Mouse (Mus musculus) intestine, embryonic 14.5 days (tissue): ENCODE data around the gene Lgi2. TPM values are rescaled to one million over a fixed set of nuclear protein-coding genes. Genes with fewer than 3 reads are reported as not detected.
A peak's percentile ranks its signal among the peaks of the same experiment; 100 is the strongest.

Experiments
- ATAC-seq: fragments of 200-750 bp; cut with Nextera tagmentation; replicated peaks from 2 replicates; pipeline ENCODE4 v1.8.0; 2017; ENCODE audit warnings: low read depth, moderate number of reproducible peaks, moderate TSS enrichment, moderate library complexity; ENCODE audit not compliant: low FRiP score, low TSS enrichment
- DNase-seq: peaks from one replicate; pipeline ENCODE4 v3.0.0-alpha.2; 2018; ENCODE audit warnings: low spot score
- H3K27ac ChIP-seq: fragments of 300-500 bp; sonication (generic); 2 replicates; pipeline ENCODE4 v1.5.1; 2014; ENCODE audit warnings: low read depth, mild to moderate bottlenecking, control low read depth
- H3K27me3 ChIP-seq: fragments of 300-500 bp; sonication (generic); replicated peaks from 2 replicates; pipeline ENCODE4 v1.6.1; 2014; ENCODE audit warnings: low read length, control low read depth; ENCODE audit not compliant: control insufficient read depth, insufficient read depth
- H3K36me3 ChIP-seq: fragments of 300-500 bp; sonication (generic); 2 replicates; pipeline ENCODE4 v1.6.1; 2014; ENCODE audit warnings: low read length, control low read depth; ENCODE audit not compliant: control insufficient read depth, insufficient read depth
- H3K4me1 ChIP-seq: fragments of 300-500 bp; sonication (generic); replicated peaks from 2 replicates; pipeline ENCODE4 v1.6.1; 2014; ENCODE audit warnings: low read length, control low read depth, mixed read lengths; ENCODE audit not compliant: control insufficient read depth, insufficient read depth
- H3K4me2 ChIP-seq: fragments of 300-500 bp; sonication (generic); 2 replicates; pipeline ENCODE4 v1.6.1; 2014; ENCODE audit warnings: low read length
- H3K4me3 ChIP-seq: fragments of 300-500 bp; sonication (generic); 2 replicates; pipeline ENCODE4 v1.5.1; 2014; ENCODE audit warnings: low read depth, low read length, control low read depth, mixed read lengths
- H3K9ac ChIP-seq: fragments of 300-500 bp; sonication (generic); 2 replicates; pipeline ENCODE4 v1.6.1; 2014; ENCODE audit warnings: mild to moderate bottlenecking, low read length
- H3K9me3 ChIP-seq: fragments of 300-500 bp; sonication (generic); 2 replicates; pipeline ENCODE4 v1.6.1; 2016; ENCODE audit warnings: low read length, control low read depth; ENCODE audit not compliant: control insufficient read depth
- WGBS: fragments of 180-500 bp; shearing (Covaris S2); extraction: QIAGEN DNeasy Blood & Tissue Kit; methylation state at CpG from one replicate; pipeline ENCODE4 v1.1.7; 2014; 5-methylcytosine and 5-hydroxymethylcytosine counted together
- polyA plus RNA-seq: library from polyadenylated mRNA; unstranded; fragments of >200 nt; fragmentation: Nextera tagmentation; extraction: Ambion mirVana; gene quantifications from 2 replicates; pipeline ENCODE4 v1.2.1, GENCODE M21; 2014

The Lgi2 gene
- polyA plus RNA-seq, 1 experiment from 2014 or later, result 10.5 TPM

- Histone ChIP-seq H3K27ac (0 out of 2 replicates have a peak overlapping the region, but pooled peaks have one; percentile 69), H3K9me3 (no peaks in the 10 kb centered on the region), H3K9ac (no peak overlapping the region), H3K4me1 (peaks cover 26% of the 10 kb centered on the region), H3K36me3 (peaks cover 10% of the 10 kb centered on the region; the same call in 1 of the 2 replicates), H3K27me3 (no peaks in the 10 kb centered on the region), H3K4me2 (no peak overlapping the region), H3K4me3 (no peak overlapping the region)
- WGBS, result 80% methylated on average over 9 of the region's 9 CpGs
- no peak for ATAC-seq
- DNase-seq, result no peak
These were observed 32.6 kb downstream of the Lgi2 start for GRCm38 (mm10) chr5:52533705-52534104.

- ATAC-seq (no peak), DNase-seq (no peak)
- Histone ChIP-seq H3K27ac (no peak overlapping the region), H3K4me1 (0 out of 2 replicates have a peak, but pooled peaks cover 3% of the 10 kb centered on the region), H3K4me2 (no peak overlapping the region), H3K27me3 (no peaks in the 10 kb centered on the region), H3K4me3 (no peak overlapping the region), H3K36me3 (no peaks in the 10 kb centered on the region), H3K9ac (no peak overlapping the region), H3K9me3 (no peaks in the 10 kb centered on the region)
- WGBS, result 30% methylated on average over 7 of the region's 7 CpGs
These were observed 37.7 kb downstream of the Lgi2 start for GRCm38 (mm10) chr5:52528545-52528944.

- DNase-seq (no peak), ATAC-seq (no peak)
- WGBS, result 75% methylated on average over 8 of the region's 8 CpGs
- Histone ChIP-seq H3K4me2 (no peak overlapping the region), H3K4me3 (no peak overlapping the region), H3K4me1 (0 out of 2 replicates have a peak, but pooled peaks cover 3% of the 10 kb centered on the region), H3K36me3 (no peaks in the 10 kb centered on the region), H3K27me3 (no peaks in the 10 kb centered on the region), H3K27ac (no peak overlapping the region), H3K9ac (no peak overlapping the region), H3K9me3 (no peaks in the 10 kb centered on the region)
These were observed 39.8 kb downstream of the Lgi2 start for GRCm38 (mm10) chr5:52526324-52526986.

GRCm38 (mm10) chr5:52524207-52524606 is 42.1 kb downstream of the Lgi2 start:
- DNase-seq, result no peak
- Histone ChIP-seq H3K27ac (no peak overlapping the region), H3K9me3 (no peaks in the 10 kb centered on the region), H3K4me2 (no peak overlapping the region), H3K36me3 (no peaks in the 10 kb centered on the region), H3K4me1 (0 out of 2 replicates have a peak, but pooled peaks cover 3% of the 10 kb centered on the region), H3K4me3 (no peak overlapping the region), H3K9ac (no peak overlapping the region), H3K27me3 (no peaks in the 10 kb centered on the region)
- peak; percentile 55; the same call in 1 of the 2 replicates for ATAC-seq
- WGBS, result 56% methylated on average over 3 of the region's 3 CpGs

- Histone ChIP-seq H3K4me3 (no peak overlapping the region), H3K9ac (no peak overlapping the region), H3K36me3 (no peaks in the 10 kb centered on the region), H3K27ac (no peak overlapping the region), H3K9me3 (no peaks in the 10 kb centered on the region), H3K4me1 (0 out of 2 replicates have a peak, but pooled peaks cover 7% of the 10 kb centered on the region), H3K4me2 (no peak overlapping the region), H3K27me3 (0 out of 2 replicates have a peak, but pooled peaks cover 6% of the 10 kb centered on the region)
- ATAC-seq (no peak), DNase-seq (no peak)
- 81% methylated on average over 2 of the region's 2 CpGs for WGBS
These were observed 46.3 kb downstream of the Lgi2 start for GRCm38 (mm10) chr5:52519921-52520320.

- Histone ChIP-seq H3K36me3 (no peaks in the 10 kb centered on the region), H3K4me2 (peak overlapping the region; percentile 53), H3K9ac (no peak overlapping the region), H3K27ac (no peak overlapping the region), H3K4me1 (0 out of 2 replicates have a peak, but pooled peaks cover 4% of the 10 kb centered on the region), H3K9me3 (no peaks in the 10 kb centered on the region), H3K27me3 (0 out of 2 replicates have a peak, but pooled peaks cover 6% of the 10 kb centered on the region), H3K4me3 (peak overlapping the region; percentile 21)
- DNase-seq, result peak; percentile 65
- peak; percentile 51; the same call in 1 of the 2 replicates for ATAC-seq
- WGBS, result 23% methylated on average over 21 of the region's 21 CpGs
These were observed 50.2 kb downstream of the Lgi2 start for GRCm38 (mm10) chr5:52516072-52516476.

- ATAC-seq (no peak), DNase-seq (peak; percentile 80)
- H3K4me3 ChIP-seq, result peak overlapping the region; percentile 21; the same call in 1 of the 2 replicates
- H3K9ac ChIP-seq, result no peak overlapping the region
- WGBS, result 36% methylated on average over 22 of the region's 22 CpGs
- H3K27me3 ChIP-seq, result 0 out of 2 replicates have a peak, but pooled peaks cover 6% of the 10 kb centered on the region
- 0 out of 2 replicates have a peak, but pooled peaks cover 4% of the 10 kb centered on the region for H3K4me1 ChIP-seq
- peak overlapping the region; percentile 53 for H3K4me2 ChIP-seq
- H3K9me3 ChIP-seq, result no peaks in the 10 kb centered on the region
- H3K27ac ChIP-seq, result no peak overlapping the region
- H3K36me3 ChIP-seq, result no peaks in the 10 kb centered on the region
These were observed 50.8 kb downstream of the Lgi2 start for GRCm38 (mm10) chr5:52515246-52516021.

GRCm38 (mm10) chr5:52511089-52511488 is 55.2 kb downstream of the Lgi2 start:
- WGBS, result 69% methylated on average over 3 of the region's 3 CpGs

More at GRCm38 (mm10) chr5:52511089-52511488, 55.2 kb downstream of the Lgi2 start:
- no peak overlapping the region for H3K9ac ChIP-seq
- H3K4me1 ChIP-seq, result 0 out of 2 replicates have a peak, but pooled peaks cover 3% of the 10 kb centered on the region
- H3K9me3 ChIP-seq, result no peaks in the 10 kb centered on the region
- DNase-seq (no peak), ATAC-seq (no peak)
- H3K27me3 ChIP-seq, result no peaks in the 10 kb centered on the region
- no peak overlapping the region for H3K27ac ChIP-seq
- no peak overlapping the region for H3K4me2 ChIP-seq
- H3K4me3 ChIP-seq, result no peak overlapping the region
- no peaks in the 10 kb centered on the region for H3K36me3 ChIP-seq
